Mouse (Mus musculus) heart, adult 9 months (tissue): Measurements from ENCODE around the gene Dolpp1.

Experiments
- DNase-seq, 2 experiments: peaks; one replicate each; pipeline ENCODE4 v3.0.0; 2022; ENCODE audit warnings: low spot score in 2 of 2

The Dolpp1 gene

DNA sequence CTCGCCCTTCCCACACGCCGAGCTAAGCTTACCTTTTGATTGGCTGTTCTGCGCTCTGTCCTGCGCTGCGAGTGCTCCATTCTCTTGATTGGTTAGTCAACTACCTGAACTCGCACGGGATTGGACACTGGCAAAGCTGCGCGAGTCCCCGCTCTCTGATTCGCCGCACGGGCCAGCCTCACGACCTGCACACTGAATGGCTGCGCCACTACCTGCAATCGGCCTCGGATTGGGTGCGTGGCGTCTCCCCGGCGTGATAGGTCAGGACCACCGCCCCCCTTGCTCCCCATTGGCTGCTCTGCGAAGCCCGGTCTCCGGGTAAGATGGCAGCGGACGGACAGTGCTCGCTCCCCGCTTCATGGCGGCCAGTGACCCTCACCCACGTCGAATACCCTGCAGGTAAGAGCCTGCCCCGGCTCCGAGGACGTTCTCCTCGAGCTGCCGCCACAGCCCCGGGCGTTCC, at the start of gene Dolpp1:
Gene Dolpp1 (plus strand): TSS at position 141 of the 463 bp plus-strand sequence.
- DNase-seq: peak; percentile 96 to 98

DNA sequence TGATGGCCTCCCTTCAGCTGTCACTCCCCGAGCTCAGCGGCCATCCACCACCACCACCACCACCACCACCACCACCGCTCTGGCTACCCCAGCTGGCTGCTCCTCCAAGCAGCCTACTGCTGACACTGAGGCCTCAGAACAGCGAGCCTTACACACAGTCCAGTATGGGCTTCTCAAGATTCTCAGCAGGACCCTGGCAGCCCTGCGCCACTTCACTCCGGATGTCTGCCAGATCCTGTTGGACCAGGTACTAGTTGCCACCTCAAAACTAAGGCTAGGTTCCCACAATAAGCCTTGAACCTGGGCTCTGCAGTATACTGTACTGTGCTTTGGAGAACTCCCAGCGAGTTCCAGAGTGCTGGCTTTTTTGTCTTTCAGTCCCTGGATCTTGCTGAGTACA, 49.5 kb upstream of the Dolpp1 start:
- DNase-seq: no peak

GRCm38 (mm10) chr2:30343601-30344137, 48.4 kb upstream of the Dolpp1 start:
- peak; percentile 52 to 55 for DNase-seq

GRCm38 (mm10) chr2:30345971-30346676, 45.9 kb upstream of the Dolpp1 start:
- no peak for DNase-seq

GRCm38 (mm10) chr2:30349196-30349595, 42.9 kb upstream of the Dolpp1 start:
- DNase-seq: no peak

DNA sequence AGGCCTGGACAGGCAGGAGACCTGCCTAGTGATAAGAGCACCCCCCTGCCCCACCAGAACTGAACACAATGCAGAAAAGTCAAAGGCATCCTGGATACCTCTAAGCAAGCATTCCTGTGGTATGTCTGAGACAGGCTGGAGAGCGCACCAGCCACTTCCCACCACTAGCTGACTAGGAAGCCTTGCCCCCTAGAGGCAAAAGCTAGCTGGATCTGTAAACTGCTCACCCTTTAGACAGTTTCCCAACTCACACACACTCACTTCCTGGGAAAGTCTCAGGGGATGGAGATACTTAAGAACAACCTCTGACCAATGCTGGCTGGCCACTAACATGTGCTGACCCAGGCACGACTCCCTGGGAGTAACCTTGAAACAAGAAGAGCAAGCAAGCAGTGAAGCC, 40.9 kb upstream of the Dolpp1 start:
- DNase-seq: peak; percentile 46 to 61

- DNase-seq: no peak
These were observed 36.2 kb upstream of the Dolpp1 start for GRCm38 (mm10) chr2:30355861-30356260.

- DNase-seq: no peak
These were observed 35.8 kb upstream of the Dolpp1 start for GRCm38 (mm10) chr2:30356266-30356665.

GRCm38 (mm10) chr2:30356906-30357305, 35.1 kb upstream of the Dolpp1 start:
- no peak for DNase-seq

- peak in 1 of 2 experiments; percentile 33 for DNase-seq
These were observed 34.2 kb upstream of the Dolpp1 start for GRCm38 (mm10) chr2:30357552-30358510.

DNA sequence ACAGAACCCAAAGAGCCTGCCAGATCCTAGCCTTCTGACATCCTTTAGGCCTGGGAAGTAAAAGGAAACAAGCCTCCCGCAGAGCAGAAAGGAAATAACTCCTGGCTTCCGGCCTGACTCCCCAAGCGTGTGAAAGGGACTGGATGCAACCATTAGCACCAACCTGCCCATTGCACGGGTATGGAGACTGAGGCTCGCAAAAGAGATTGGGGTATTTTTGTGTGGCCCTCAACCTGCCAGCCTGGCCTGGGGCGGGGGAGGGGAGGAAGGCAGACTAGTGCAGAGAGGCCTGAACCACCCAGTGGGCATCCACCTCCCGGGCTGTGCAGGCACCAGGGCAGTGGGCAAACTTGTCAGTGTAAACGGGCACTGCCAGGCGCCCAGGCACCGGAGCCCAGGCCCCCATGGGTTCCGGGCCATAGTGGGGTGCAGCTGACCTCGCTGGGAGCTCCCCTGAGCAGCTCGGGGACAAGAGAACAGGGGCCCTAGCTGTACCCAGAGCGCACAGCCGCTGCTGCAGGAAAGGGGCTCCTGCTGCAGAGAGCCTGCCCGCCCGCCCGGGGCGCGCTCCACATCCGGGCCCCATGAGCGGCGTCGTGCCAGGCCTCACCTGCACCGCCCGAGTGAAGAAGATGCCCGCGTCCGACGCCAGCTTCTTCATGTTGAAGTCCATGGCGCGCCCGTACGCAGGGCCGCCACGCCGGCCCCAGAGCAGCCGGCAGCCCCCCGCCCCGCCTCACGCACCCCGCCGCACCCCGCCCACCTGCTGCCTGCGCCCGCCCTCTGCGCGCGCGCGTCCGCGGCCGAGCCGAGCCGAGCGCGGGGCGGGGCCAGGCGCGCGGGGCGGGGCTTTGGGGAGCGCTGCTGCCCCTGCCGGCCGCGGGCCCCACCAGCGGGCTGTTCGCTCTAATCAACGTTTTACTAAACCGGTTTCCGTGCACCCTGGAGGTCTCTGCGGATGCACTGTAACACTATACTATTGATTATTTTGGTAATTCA, 33.2 kb upstream of the Dolpp1 start, which contains the start of gene Sh3glb2:
Gene Sh3glb2 (minus strand): TSS at position 805 of the 999 bp plus-strand sequence.
- peak; percentile 76 to 77 for DNase-seq

DNA sequence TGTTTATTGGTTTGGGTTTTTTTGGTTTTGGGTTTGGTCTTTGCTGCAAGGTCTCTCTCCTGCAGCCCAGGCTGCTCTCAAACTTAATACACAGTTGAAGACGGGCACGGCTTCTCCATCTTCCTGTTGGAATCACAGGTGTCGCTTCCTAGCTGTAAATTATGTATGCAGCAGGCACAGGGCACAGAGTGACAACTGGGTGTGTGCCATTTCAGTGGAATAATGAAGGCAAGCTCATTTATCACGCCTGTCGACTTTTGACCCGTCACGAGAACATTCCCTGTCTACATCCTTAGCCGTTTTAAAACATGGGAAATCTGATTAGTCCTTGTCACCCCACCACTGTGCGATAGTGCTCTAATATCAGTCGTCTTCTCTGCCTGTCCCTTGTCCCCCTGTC, 31.4 kb upstream of the Dolpp1 start:
- DNase-seq: no peak

DNA sequence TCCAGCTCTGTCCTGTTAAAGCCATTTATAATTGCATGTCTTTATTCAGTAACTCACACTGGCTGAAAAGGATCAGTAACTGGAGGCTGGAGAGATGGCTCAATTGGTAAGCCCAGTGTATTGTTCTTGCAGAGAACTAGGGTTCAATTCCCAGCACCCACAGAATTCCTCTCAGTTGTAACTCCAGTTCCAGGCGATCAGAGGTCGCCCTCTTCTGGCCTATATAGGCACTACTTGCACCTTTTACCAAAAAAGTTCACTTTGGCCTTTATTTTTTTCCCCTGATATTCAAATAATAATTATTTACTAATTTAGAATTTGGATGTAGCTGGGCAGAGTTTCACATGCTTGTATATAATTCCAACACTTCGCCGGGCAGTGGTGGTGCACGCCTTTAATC, 29.2 kb upstream of the Dolpp1 start:
- DNase-seq: no peak

DNA sequence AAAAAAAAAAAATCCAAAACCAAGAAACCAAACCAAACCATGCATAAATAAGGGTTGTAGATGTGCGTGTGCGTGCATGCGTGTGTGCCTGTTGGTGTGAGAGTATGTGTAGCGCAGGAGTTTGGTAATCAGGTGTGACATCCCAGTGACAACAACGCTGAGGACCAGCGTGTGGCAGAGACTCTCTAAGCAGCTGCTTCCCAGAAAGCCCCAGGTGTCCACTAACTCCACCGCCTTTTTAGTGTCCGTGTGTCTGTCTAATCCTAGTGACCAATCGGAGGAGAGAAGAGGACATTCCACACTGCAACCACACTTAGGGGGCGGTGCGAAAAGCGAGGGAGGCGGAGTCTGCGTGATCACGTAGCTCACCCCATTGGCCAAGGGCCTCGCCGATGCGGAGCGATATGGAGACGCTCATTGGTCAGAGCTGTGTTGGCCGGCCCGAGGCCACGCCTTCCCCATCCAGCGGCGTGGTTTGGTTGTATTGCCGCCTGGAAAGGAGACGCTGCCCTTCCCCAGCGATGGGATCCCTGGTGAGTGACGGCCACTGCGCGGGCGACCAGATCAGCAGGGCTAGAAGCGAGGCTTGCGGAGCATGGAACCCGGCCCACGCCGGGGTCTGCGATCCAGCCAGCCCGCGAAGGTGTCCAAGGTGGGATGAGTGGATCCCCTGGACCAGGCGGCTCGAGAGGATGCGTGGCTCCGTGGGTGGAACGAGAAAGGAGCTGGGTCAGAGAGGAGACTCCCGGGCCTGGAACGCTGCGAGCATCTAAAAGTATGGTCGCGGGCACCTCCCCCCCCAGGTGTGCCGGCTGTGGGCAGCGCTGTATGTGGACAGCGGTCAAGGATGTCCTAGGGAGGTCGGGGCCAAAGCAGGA, 28.0 kb upstream of the Dolpp1 start, which contains the start of gene Miga2:
Gene Miga2 (plus strand): TSS at position 461 of the 878 bp plus-strand sequence.
- DNase-seq: peak; percentile 99 to 100

DNA sequence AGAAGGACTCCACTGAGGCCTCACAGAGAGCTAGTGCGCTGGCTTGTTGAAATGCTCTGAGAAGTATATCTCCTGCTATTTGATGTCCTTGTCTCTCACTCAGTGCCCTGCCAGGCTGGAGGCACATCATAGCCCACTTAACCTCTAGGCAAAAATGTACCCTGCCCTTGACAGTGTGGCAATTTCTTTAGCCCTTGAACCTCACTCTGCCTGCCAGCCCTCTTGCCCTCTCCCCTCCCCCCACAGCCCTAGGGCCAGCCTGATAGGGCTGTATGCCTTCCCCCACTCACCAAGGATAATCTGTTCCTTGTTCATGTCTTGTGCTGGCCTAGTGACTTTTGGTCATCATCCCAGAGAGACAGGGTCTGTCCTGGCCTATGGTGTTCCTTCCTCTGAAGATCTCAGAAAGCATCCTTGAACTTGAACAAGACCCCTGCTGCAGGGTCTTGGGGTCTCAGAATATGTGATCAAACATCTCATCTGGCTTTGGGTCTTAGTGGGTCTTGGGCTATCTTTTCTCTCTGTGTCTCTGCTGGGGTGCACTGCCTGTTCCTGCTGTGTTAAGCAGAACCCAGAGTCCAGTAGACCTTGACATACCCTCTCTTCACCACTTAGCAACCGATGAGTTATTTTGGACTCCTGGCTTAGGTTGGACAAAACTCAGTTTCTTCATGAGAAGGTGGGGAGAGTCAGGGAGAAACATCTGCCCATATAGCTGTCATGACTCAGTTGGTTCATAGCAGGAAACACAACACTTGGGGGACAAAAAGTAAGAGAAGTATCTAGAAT, 26.6 kb upstream of the Dolpp1 start:
- no peak for DNase-seq

- no peak for DNase-seq
These were observed 25.9 kb upstream of the Dolpp1 start for GRCm38 (mm10) chr2:30366203-30366602.

DNA sequence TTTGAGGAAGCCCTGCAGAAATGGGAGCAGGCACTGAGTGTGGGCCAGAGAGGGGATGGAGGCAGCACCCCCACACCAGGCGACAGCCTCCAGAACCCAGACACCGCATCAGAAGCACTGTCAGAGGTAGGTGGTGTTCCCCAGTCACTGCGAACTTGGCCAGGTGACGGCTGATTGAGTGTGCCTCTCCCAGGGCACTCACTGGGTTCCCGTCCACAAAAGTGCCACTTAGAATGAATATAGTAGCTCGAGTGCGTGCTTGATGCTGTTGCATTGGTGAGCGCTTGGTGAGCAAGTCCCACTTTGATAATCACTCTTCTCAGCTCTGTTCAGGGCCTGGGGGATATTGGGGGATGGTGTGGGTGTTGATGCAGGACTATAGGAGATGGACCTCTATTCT, 20.5 kb upstream of the Dolpp1 start:
- no peak for DNase-seq

DNA sequence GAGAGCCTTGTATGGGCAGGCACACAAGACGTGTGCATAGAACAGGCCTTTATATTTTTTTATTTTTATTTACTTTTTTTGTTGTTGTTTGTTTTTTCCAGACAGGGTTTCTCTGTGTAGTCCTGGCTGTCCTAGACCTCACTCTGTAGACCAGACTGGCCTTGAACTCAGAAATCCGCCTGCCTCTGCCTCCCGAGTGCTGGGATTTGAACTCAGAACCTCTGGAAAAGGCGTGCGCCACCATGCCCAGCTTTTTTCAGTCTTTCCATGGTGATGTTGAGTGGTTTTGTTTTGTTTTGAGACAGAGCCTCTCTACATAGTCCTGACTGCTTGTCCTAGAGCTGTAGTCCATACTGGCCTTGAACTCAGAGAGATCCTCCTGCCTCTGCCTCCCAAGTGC, 19.3 kb upstream of the Dolpp1 start:
- DNase-seq: no peak

- no peak for DNase-seq
These were observed 16.2 kb upstream of the Dolpp1 start for GRCm38 (mm10) chr2:30375893-30376292.
